Mouse (Mus musculus) intestine, embryonic 16.5 days (tissue): ENCODE measurements around the gene 1700102P08Rik. TPM values are rescaled to one million over a fixed set of nuclear protein-coding genes. Genes with fewer than 3 reads are reported as not detected.
A peak's percentile ranks its signal among the peaks of the same experiment; 100 is the strongest.

Source experiments
- ATAC-seq: fragments of 200-750 bp; cut with Nextera tagmentation; 2 replicates; pipeline ENCODE4 v1.8.0; 2017; ENCODE audit warnings: moderate TSS enrichment, moderate library complexity
- H3K27ac ChIP-seq: fragments of 300-500 bp; sonication (generic); 2 replicates; pipeline ENCODE4 v1.5.1; 2014; ENCODE audit warnings: mild to moderate bottlenecking, low read length
- H3K27me3 ChIP-seq: fragments of 300-500 bp; sonication (generic); replicated peaks from 2 replicates; pipeline ENCODE4 v1.6.1; 2014; ENCODE audit warnings: low read length, control low read depth, mixed read lengths; ENCODE audit not compliant: control insufficient read depth, insufficient read depth
- H3K36me3 ChIP-seq: fragments of 300-500 bp; sonication (generic); 2 replicates; pipeline ENCODE4 v1.6.1; 2014; ENCODE audit warnings: low read length, control low read depth; ENCODE audit not compliant: control insufficient read depth, insufficient read depth
- H3K4me1 ChIP-seq: fragments of 300-500 bp; sonication (generic); 2 replicates; pipeline ENCODE4 v1.6.1; 2014; ENCODE audit warnings: low read length, control low read depth, mixed read lengths; ENCODE audit not compliant: control insufficient read depth, insufficient read depth
- H3K4me2 ChIP-seq: fragments of 300-500 bp; sonication (generic); 2 replicates; pipeline ENCODE4 v1.6.1; 2014; ENCODE audit warnings: low read depth, low read length, control low read depth
- H3K4me3 ChIP-seq: fragments of 300-500 bp; sonication (generic); 2 replicates; pipeline ENCODE4 v1.5.1; 2014; ENCODE audit warnings: mild to moderate bottlenecking, low read length
- H3K9ac ChIP-seq: fragments of 300-500 bp; sonication (generic); 2 replicates; pipeline ENCODE4 v1.6.1; 2014; ENCODE audit warnings: low read depth, low read length
- H3K9me3 ChIP-seq: fragments of 300-500 bp; sonication (generic); 2 replicates; pipeline ENCODE4 v1.6.1; 2016; ENCODE audit warnings: low read length, control low read depth; ENCODE audit not compliant: control insufficient read depth
- WGBS: fragments of 180-500 bp; shearing (Covaris S2); extraction: QIAGEN DNeasy Blood & Tissue Kit; methylation state at CpG from one replicate; pipeline ENCODE4 v1.1.7; 2014; 5-methylcytosine and 5-hydroxymethylcytosine counted together
- polyA plus RNA-seq: library from polyadenylated mRNA; unstranded; fragments of >200 nt; fragmentation: Nextera tagmentation; extraction: Ambion mirVana; gene quantifications from 2 replicates; pipeline ENCODE4 v1.2.1, GENCODE M21; 2015

The 1700102P08Rik gene
- polyA plus RNA-seq, 1 experiment from 2014 or later: 0.55 TPM

DNA sequence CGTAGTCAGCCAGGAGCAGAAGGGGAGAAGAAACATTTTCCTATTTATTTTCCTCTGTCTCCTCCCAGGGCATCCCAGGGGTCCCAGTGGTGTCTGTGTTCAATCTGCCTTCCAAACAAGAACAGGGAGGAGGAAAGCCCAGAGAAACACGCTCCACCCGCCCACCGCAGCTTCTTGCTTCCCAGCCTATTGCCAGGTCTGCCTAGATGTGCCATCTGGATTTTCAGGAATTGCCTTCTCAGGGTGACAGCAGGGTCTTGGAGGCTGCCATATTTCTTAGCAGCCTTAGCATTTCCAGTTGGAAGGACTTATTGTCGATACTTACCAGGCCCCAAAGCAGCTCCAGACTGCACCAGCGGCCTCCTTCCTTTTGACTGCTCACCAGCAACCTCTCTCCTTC is 46.6 kb downstream of the 1700102P08Rik start:
- WGBS: 70% methylated on average over 6 of the region's 6 CpGs
- H3K4me1 ChIP-seq: peaks cover 4% of the 10 kb centered on the region; the same call in 1 of the 2 replicates
- H3K4me3 ChIP-seq: no peak overlapping the region
- no peaks in the 10 kb centered on the region for H3K9me3 ChIP-seq
- no peaks in the 10 kb centered on the region for H3K27me3 ChIP-seq
- H3K4me2 ChIP-seq: no peak overlapping the region
- H3K36me3 ChIP-seq: no peaks in the 10 kb centered on the region
- H3K9ac ChIP-seq: no peak overlapping the region
- no peak overlapping the region for H3K27ac ChIP-seq
- ATAC-seq: no peak

DNA sequence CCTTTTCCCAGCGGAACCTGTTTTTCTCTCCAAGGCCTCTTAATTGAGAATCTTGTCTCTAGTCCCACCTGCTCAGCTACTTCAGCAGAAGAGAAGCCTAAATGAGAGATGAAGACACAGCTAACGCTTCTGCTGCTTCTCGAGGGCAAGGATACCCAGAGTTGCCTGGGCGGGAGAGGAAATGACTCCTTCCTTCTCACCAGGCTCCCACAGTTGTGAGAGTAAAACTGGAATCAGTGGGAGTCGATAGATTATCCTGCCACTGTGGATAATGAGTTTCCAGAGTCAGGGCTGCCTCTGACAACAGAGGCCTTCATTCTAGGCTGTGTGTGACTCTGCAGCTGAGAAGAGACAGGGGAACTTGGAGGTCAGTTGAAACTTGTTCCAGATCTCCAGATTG is 47.9 kb downstream of the 1700102P08Rik start:
- H3K9ac ChIP-seq: no peak overlapping the region; the same call in 1 of the 2 replicates
- WGBS: 76% methylated on average over 5 of the region's 5 CpGs

DNA sequence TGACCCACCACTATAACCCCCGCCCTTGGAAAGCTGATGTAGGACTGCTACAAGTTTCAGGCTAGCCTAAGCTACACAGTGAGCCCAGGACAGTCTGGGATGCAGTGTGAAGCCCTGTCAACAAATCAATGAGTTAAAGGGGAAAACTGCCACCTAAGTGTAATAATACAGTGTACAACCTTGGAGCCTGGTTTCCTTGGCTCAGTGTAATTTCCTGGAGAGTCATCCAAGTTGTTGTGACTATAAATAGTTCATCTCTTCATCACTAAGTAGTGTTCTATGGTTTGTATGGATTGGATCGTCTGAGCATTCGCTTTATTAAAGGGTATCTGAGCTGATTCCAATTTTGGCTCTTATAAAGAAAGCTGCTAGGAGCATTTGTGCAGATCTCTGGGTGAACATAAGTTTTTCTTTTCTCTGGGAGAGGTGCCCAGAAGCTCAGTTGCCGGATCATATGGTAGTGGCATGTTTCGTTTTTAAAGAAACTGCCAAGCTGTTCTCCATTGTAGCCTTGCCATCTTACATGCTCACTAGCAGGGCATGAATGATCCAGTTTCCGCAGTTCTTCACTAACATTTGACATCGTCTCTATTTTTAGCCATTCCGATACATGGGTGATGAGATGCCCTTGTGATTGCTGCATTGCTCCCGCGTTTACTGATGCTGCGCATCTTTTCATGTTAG is 48.8 kb downstream of the 1700102P08Rik start:
- Histone ChIP-seq H3K9me3 (no peaks in the 10 kb centered on the region), H3K4me2 (no peak overlapping the region), H3K9ac (no peak overlapping the region), H3K27me3 (no peaks in the 10 kb centered on the region), H3K4me1 (peaks cover 4% of the 10 kb centered on the region; the same call in 1 of the 2 replicates), H3K27ac (no peak overlapping the region), H3K36me3 (no peaks in the 10 kb centered on the region), H3K4me3 (no peak overlapping the region)
- WGBS: 82% methylated on average over 11 of the region's 11 CpGs
- no peak for ATAC-seq

More for the DNA sequence above, 47.9 kb downstream of the 1700102P08Rik start:
- H3K27me3 ChIP-seq: no peaks in the 10 kb centered on the region
- H3K4me1 ChIP-seq: peaks cover 4% of the 10 kb centered on the region; the same call in 1 of the 2 replicates
- H3K9me3 ChIP-seq: no peaks in the 10 kb centered on the region
- H3K36me3 ChIP-seq: no peaks in the 10 kb centered on the region
- no peak overlapping the region for H3K4me3 ChIP-seq
- no peak for ATAC-seq
- no peak overlapping the region for H3K4me2 ChIP-seq
- H3K27ac ChIP-seq: no peak overlapping the region

DNA sequence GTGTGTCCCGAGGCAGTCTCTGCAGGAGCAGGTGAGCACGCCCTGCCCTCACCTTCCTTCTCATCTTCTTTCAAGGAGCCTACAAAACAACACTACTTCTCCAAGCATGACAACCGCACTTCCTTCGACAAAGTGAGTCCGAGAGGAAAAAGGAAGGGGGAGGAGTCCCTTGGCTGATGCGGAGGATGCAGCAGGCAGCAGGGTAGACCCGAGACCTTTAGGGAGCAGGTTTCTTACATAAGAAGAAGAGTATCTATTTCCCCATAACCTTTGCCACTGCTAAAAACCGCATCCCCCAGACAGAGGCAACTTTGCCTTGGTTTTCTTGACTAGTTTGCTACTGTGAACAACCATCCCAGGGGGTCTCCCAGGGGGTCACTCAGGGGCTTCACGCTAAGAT is 52.5 kb downstream of the 1700102P08Rik start:
- Histone ChIP-seq H3K4me3 (no peak overlapping the region), H3K4me2 (no peak overlapping the region), H3K27me3 (no peaks in the 10 kb centered on the region), H3K4me1 (peaks cover 11% of the 10 kb centered on the region), H3K9me3 (no peaks in the 10 kb centered on the region), H3K27ac (no peak overlapping the region), H3K36me3 (no peaks in the 10 kb centered on the region; the same call in 1 of the 2 replicates), H3K9ac (no peak overlapping the region)
- 64% methylated on average over 9 of the region's 9 CpGs for WGBS
- ATAC-seq: no peak

DNA sequence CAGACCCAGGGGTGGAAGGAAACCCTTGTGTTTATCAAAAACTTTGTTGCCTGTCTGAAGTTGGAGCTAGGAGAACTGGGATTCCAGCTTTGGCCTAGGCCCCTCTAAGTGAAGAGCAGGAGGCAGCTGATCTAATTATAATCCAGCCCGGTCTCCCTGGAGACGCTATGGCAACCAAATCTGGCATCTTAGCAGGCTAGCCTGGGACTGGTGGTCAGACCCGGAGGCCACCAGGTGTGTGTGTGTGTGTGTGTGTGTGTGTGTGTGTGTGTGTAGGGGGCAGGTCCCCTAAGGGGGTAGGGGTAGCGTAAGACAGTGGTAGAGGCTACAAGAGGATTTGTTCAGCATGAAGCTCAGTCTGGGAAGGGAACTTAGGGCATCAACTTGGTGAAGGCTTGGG is 57.3 kb downstream of the 1700102P08Rik start:
- Histone ChIP-seq H3K27me3 (no peaks in the 10 kb centered on the region), H3K4me2 (peak overlapping the region; percentile 98), H3K27ac (peak overlapping the region; percentile 54), H3K4me3 (peak overlapping the region; percentile 66; the same call in 1 of the 2 replicates), H3K4me1 (peaks cover 30% of the 10 kb centered on the region), H3K9me3 (no peaks in the 10 kb centered on the region), H3K9ac (peak overlapping the region; percentile 46; the same call in 1 of the 2 replicates), H3K36me3 (no peaks in the 10 kb centered on the region; the same call in 1 of the 2 replicates)
- WGBS: 54% methylated on average over 4 of the region's 4 CpGs
- ATAC-seq: no peak

DNA sequence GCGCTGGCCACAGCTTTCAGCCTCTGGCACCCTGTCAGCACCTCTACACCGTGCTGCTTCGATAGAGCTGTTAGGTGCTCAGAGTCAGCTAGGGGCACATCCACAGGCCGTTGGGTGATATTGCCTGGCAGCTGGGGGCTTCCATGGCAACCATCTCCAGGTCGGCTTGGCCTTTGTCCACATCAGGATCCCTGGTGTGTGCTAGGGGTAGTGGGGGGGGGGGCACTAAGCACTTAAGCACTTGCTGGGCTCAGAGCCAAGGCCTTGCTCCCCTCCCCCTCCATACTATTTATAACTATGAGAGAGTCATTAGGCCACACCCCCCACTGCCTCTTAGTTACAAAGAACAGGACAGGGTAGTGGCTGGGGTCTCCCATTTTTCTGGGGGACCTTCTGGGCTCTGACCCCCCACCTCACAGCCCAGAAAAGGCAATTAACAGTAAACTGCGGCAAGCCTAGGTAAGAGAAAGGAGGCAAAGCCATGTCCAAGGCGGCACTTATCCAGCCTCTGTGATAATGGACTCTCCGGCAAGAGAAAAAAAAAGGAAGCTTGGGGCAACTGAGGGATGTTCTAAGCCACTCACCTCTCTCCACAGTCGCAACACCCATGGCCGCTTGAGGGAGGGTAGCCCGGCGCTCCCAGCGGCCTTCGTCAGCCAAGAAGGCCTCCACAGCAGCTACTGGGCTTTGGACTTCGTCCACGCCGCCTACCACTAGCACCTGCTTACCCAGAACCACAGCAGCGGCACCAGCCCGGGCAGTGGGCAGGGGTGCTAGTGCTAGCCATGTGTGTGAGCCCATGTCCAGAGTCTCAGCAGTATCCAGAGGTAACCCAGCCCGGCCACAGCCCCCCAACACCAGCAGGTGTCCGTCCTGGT is 57.9 kb downstream of the 1700102P08Rik start:
- peaks cover 30% of the 10 kb centered on the region for H3K4me1 ChIP-seq
- no peaks in the 10 kb centered on the region for H3K27me3 ChIP-seq
- ATAC-seq: peak; percentile 39
- H3K9ac ChIP-seq: peak overlapping the region; percentile 46; the same call in 1 of the 2 replicates
- H3K9me3 ChIP-seq: no peaks in the 10 kb centered on the region
- H3K36me3 ChIP-seq: no peaks in the 10 kb centered on the region; the same call in 1 of the 2 replicates
- WGBS: 59% methylated on average over 21 of the region's 21 CpGs
- peak overlapping the region; percentile 66 for H3K4me3 ChIP-seq
- peak overlapping the region; percentile 98 for H3K4me2 ChIP-seq
- H3K27ac ChIP-seq: peak overlapping the region; percentile 66

DNA sequence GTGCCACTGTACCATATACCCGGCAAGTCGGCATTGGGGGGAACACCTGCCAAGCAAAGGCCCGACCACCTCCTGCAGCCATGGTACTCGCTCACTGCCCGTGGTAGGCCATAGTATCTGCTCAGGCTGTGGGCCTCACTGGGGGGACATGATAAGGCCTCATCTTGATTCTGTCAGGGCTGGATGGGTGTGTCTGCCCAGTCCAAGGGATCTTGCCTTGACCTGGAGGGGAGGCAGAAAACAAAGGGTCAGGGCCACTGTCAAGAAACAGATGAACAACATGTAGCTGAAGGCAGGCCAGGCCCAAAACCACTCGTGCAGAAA is 58.5 kb downstream of the 1700102P08Rik start:
- Histone ChIP-seq H3K9me3 (no peaks in the 10 kb centered on the region), H3K4me3 (peak overlapping the region; percentile 66), H3K4me1 (peaks cover 30% of the 10 kb centered on the region), H3K9ac (peak overlapping the region; percentile 46; the same call in 1 of the 2 replicates), H3K27me3 (no peaks in the 10 kb centered on the region), H3K27ac (peak overlapping the region; percentile 66), H3K4me2 (peak overlapping the region; percentile 98), H3K36me3 (no peaks in the 10 kb centered on the region; the same call in 1 of the 2 replicates)
- ATAC-seq: no peak
- 74% methylated on average over 6 of the region's 6 CpGs for whole genome bisulfite sequencing

GRCm38 (mm10) chr9:108451519-108452160 is 59.0 kb downstream of the 1700102P08Rik start:
- H3K27me3 ChIP-seq: no peaks in the 10 kb centered on the region
- 57% methylated on average over 6 of the region's 6 CpGs for WGBS
- H3K4me2 ChIP-seq: peak overlapping the region; percentile 98
- peaks cover 30% of the 10 kb centered on the region for H3K4me1 ChIP-seq
- peak overlapping the region; percentile 74 for H3K9ac ChIP-seq
- peak; percentile 9 for ATAC-seq
- H3K9me3 ChIP-seq: no peaks in the 10 kb centered on the region
- no peaks in the 10 kb centered on the region; the same call in 1 of the 2 replicates for H3K36me3 ChIP-seq
- H3K4me3 ChIP-seq: peak overlapping the region; percentile 66
- H3K27ac ChIP-seq: peak overlapping the region; percentile 66
